Mouse (Mus musculus): Measurements from ENCODE around the gene Serpina1e.
A peak's percentile ranks its signal among the peaks of the same experiment; 100 is the strongest.

Gene Serpina1e

DNA sequence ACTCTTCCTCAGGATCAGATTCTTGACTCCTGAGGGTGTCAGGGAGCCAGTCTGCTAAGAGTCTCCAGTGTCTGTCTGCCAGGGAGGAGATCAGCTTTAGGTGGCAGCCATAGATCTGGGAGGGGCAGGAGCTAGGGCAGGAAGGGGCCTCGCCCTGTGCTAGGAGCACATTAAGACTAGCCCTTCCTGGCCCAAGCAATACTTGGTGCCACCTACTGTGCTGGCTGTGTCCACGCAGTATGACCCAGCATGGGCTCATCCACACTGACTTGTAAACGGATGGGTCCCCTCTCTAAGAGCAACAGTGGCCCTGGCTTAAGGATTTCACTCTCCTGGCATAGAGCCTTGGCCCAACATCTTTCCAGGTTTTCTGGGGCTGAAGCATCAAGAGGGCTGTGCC is at the start of gene Serpina1e:
Serpina1e (minus strand) TSS at position 178 of the 400 bp plus-strand sequence.
- DNase-seq (ENCODE audit: low read depth): no peak

- no peak for DNase-seq (ENCODE audit: low read depth)
Observed at GRCm38 (mm10) chr12:104004689-104005088, 45.9 kb upstream of the Serpina1e start.

DNA sequence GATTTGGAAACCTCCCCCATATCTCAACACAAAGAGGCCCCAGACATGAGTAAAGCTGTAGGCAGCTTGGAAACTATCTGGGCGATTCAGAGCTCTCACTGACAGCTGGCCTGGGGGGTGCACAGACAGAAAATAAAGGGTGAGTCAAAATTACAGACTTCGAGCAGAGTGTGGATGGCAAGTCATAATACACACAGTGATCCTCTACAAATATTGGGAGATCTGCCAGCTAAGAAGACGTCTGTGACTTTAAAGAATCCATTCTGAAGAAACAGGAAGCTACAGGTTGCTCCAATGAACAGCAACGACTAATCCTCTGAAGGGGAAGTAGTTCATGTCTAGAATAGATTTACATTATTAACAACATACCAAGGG is 44.5 kb upstream of the Serpina1e start:
- DNase-seq (ENCODE audit: low read depth): no peak

GRCm38 (mm10) chr12:104002569-104003237 is 43.9 kb upstream of the Serpina1e start:
- no peak for DNase-seq (ENCODE audit: low read depth)

- DNase-seq (ENCODE audit: low read depth): no peak
Observed at GRCm38 (mm10) chr12:104000594-104000993, 41.8 kb upstream of the Serpina1e start.

DNA sequence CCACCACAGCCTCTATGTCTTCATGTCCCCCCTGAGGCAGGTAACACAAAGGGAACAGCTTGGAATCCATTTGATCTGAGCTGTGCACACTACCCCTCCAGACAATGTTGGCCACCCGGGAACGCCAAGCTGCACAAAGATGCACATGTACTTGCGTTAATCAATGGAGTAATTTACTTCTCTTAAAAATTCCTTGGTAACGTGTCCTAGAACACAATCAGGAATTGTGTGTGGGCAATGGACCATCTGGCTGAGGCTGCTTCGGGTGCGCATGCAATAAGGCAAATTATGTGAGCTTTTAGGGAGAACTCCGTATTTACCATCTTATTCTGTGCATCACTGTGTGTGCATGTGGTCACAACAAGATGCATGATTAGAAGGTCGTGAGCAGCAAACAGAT is 40.8 kb upstream of the Serpina1e start:
- no peak for DNase-seq (ENCODE audit: low read depth)

DNA sequence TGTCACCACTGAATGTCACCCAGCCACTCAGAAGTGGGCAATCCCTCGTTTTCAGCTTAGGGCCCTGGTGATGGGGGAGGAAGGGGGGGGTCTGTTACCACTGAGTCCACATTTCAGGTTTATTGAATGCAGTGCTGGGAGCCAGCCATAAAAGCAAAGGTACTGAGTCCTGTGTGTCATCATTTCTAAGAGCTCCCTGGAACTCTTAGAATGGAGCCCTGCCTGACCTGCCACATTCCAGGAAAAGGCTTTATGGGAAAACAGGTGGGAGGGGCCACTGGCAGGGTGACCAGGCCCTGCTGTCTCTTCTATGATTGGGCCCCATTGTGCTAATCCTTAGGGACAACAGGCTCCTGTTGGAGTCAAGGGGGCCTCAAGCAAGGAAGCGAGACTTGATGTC is 37.7 kb upstream of the Serpina1e start:
- no peak for DNase-seq (ENCODE audit: low read depth)

DNA sequence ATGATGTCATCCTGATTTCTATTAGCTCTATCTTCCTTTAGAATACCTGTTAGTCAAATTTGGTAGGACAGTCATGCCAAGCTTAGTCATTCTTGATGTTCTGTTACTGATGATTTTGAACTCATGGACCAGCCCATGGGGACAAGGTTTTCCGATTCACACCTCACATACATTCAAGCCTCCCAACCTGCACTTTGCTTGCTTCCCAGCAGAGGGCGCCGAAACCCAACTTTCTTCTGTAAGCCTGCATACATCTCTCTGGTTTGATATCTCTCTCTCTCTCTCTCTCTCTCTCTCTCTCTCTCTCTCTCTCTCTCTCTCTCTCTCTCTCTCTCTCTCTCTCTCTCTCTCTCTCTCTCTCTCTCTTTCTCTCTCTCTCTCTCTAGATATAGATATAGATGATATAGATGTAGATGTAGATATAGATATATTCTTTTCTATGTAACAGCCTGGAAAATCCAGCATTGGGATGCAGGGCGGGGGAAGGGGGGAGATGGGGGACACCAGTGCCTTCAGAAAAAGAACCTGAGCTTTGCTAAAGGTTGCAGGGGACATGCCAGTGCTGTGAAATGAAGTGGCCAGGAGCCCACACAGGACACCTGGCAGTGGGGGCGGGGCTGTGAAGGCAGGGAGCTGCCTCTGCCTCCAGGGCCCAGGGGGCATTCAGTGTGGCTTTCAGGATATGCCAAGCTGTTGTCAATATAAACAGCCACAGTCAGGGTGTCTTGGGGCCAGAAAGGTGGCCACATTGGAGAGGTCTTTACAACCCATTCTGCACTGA is 36.7 kb upstream of the Serpina1e start:
- peak; percentile 22 for DNase-seq (ENCODE audit: low read depth)

- DNase-seq (ENCODE audit: low read depth): no peak
Observed at GRCm38 (mm10) chr12:103992945-103993344, 34.2 kb upstream of the Serpina1e start.

- no peak for DNase-seq (ENCODE audit: low read depth)
Observed at GRCm38 (mm10) chr12:103989857-103990256, 31.1 kb upstream of the Serpina1e start, which contains the start of gene Serpina11. Gene Serpina11, minus strand, starts transcription at chr12:103989957.

DNA sequence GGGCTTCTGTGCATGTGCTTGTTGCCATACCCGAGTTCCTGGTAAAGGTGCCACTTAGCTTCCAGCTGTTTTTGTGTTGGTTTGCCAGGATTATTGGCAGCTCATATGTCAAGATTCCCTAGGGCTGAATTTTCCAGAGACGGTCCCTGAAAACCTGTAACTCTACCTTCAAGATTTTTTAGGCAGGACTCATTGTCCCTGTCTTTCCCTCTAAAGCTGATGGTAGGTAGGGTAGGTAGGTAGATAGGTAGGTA is 30.7 kb upstream of the Serpina1e start:
- no peak for DNase-seq (ENCODE audit: low read depth)

GRCm38 (mm10) chr12:103988754-103989513 is 30.2 kb upstream of the Serpina1e start:
- no peak for DNase-seq (ENCODE audit: low read depth)

GRCm38 (mm10) chr12:103985868-103986267 is 27.1 kb upstream of the Serpina1e start:
- DNase-seq (ENCODE audit: low read depth): no peak

DNA sequence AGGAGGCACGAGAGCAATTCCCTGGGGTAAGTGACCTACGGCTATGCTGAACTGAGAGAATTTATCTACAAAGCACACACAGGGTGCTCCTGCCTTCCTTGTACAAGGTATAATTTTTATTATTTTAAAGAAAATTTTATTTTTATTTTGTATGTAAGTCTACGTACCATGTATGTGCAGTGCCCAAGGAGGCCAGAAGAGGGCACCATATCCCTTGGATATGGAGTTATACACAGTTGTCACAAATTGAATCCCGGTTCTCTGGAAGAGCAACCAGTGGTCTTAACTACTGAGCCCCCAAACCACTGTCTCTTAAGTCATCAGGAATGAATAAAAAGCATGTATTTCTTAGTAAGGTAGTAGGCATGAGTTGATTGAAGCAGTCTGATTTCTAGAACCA is 26.2 kb upstream of the Serpina1e start:
- no peak for DNase-seq (ENCODE audit: low read depth)

DNA sequence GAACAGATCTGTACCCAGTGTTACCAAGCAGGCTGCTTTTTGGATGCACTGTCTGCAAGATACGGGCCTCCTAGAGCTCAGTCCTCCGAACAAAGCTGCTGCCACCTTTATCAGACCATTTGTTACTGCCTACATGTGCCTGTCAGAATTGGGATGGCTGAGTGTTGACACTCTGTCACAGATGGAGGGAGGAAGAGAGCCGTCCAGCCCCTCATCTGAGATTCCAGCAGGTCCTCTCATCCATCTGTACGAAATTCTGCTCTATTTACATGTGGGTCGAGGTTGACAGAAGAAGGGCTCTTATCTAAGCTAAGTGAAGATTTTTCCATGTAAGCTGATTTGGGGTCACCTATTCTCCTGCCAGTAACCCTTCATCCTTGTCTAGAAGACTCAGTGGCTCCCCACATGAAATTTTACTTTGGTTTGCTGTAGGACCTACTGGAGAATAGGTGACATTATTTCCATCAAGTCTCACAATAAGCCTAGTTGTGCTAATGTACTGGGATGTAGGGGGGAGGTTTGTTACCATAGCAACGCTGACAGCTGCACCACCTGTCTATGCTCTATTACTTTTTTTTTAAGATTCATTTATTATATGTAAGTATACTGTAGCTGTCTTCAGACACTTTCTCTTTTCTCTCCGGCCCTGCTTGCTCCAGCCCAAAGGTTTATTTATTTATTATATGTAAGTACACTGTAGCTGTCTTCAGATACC is 23.0 kb upstream of the Serpina1e start:
- no peak for DNase-seq (ENCODE audit: low read depth)

GRCm38 (mm10) chr12:103978294-103978693 is 19.5 kb upstream of the Serpina1e start:
- no peak for DNase-seq (ENCODE audit: low read depth)

DNA sequence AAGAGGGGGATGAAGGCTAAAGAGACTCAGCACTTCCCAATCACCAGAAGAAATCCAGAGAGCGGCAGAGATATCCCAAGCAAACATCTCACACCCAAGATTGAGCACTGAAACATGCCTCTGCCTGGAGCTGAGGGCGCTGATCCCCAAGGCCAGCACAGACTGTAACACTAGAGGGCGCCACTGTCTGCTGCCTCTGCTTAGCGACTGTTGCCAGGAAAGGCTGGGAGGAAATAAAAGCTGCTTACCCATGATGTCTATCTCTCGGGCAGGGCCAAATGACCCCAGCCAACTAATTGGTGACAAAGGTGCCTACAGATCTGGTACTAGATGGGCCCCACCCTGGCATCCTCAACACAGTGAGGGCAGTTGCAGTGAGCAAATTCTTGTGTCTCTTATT is 19.1 kb upstream of the Serpina1e start:
- DNase-seq (ENCODE audit: low read depth): no peak

GRCm38 (mm10) chr12:103977060-103977459 is 18.3 kb upstream of the Serpina1e start:
- no peak for DNase-seq (ENCODE audit: low read depth)

DNA sequence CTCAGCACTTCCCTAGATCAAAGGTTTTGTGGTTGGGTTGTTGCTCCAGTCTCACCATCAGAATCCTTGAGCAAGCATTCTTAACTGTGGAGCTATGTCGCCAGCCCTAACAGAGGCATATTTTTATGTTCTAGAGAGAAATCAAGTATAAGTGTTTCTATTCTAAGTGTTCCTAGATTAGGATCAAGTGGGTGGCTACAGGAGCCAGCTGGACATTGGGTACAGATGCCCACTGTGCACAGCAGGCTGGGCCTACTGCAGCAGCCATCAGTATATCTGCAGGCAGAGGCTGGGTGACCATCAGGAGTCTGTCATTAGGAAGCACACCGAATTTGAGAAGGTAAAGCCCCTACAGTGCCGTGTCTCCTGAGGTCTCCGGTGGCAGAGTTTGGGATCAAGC is 12.3 kb upstream of the Serpina1e start:
- no peak for DNase-seq (ENCODE audit: low read depth)

DNA sequence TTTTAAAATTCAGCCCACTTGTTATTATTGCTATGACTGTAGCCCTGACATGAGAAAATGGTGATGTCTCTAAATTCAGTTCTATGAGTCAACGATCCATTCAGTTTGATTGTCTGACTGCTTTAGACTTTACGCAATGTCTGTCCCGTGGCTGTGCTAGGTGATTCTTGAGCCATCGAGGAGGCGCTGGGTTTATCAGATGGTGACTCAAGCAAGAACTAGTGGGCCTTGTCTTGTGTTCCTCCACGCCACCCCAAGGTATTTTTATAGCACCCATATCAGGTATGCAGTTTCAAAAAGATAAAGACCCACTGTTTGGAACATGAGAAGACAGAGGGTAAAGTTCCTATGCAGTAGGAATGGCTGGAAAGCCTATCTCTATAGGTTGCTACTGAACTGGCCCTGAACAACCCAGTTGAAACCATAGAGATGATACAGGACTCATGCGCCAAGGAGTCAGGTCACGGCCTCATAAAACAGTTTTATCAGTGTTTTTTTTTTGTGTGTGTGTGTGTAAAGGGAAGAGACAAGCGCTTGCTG is 10.9 kb upstream of the Serpina1e start:
- DNase-seq (ENCODE audit: low read depth): no peak

DNA sequence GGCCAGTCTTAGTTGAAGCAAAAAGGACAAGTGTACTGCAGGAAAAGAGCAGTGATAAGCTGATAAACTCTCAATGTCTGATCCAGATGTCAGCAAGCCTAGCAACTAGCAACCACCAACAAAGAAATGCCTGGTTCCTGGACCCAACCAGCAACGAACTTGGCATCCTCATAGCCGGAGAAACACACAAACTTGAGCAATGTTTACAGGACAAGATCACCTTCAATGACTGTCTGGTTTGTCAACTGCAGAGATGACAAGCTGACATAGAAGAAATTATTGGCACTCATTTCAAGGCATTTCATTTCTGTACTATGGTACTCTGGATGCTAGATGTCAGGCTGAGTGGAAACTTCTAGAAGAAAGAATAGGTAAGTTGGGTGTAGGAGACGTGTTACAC is 8.0 kb upstream of the Serpina1e start:
- no peak for DNase-seq (ENCODE audit: low read depth)

DNA sequence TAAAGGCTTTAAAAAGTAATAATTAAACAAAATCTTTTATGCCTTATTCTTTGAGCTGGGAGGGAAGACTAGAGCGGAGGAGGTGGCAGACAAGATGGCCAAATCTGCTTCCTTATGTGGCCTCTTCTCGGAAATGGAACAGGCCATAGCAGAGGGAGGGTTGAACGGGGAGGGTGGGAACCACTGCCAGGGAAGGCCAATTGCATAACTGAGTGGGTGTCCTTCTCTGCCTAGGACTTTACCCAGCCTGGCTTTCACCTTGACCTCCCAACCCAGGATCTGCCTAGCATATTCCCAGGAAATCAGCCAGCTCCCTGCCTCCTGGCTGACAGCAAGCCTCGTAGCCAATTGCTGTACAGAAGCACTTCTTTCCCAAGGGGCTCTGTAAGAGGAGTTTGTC is 4.5 kb upstream of the Serpina1e start:
- no peak for DNase-seq (ENCODE audit: low read depth)
